Mouse (Mus musculus) liver, postnatal 0 days (tissue): Measurements from ENCODE around the gene Hist2h2be.

Experiments used
- CTCF ChIP-seq: sonication (generic); IDR thresholded peaks from 2 replicates; pipeline ENCODE4 v1.5.1; 2016; ENCODE audit warnings: antibody characterized with exemption, low read depth
- EP300 ChIP-seq: IDR thresholded peaks from 2 replicates; pipeline ENCODE4 v1.6.1; 2016; ENCODE audit warnings: antibody characterized with exemption, low read depth, mild to moderate bottlenecking

DNA sequence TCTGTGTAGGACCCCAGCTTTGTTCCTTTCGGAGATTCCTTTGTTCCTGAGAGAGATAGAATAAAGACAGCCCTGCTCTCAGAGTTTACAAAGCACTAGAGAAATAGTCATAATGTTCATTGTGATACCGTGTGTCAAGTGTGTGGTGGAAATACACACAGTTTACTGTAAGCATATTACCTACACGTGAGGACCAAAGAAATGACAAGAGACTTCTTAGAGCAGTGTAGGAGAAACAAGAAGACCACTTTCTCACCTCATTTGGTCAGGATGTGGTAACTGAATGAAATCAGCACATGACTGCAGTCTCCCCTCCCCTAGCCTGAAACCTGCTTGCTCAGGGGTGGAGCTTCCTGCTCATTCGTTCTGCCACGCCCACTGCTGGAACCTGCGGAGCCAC lies 22.7 kb upstream of the Hist2h2be start:
- TF ChIP-seq CTCF (no peak), EP300 (no peak)
